Mouse (Mus musculus) hindlimb bud, embryonic 11.5 days (tissue): ENCODE measurements around the gene Btbd11.

ENCODE experiments used
- DNase-seq: peaks from one replicate; pipeline ENCODE4 v3.0.0-alpha.2; 2012; ENCODE audit warnings: low read depth, low spot score; ENCODE audit errors: extremely low spot score

Btbd11 gene

GRCm38 (mm10) chr10:85518111-85518409, 131.4 kb downstream of the Btbd11 start:
- no peak for DNase-seq

GRCm38 (mm10) chr10:85522220-85522760, 135.7 kb downstream of the Btbd11 start:
- DNase-seq = no peak

- no peak for DNase-seq
Measured at GRCm38 (mm10) chr10:85525267-85526015, 138.8 kb downstream of the Btbd11 start.

GRCm38 (mm10) chr10:85526657-85527056, 140.0 kb downstream of the Btbd11 start:
- no peak for DNase-seq

- no peak for DNase-seq
Measured at GRCm38 (mm10) chr10:85527722-85528121, 141.1 kb downstream of the Btbd11 start.

GRCm38 (mm10) chr10:85533192-85533710, 146.6 kb downstream of the Btbd11 start:
- no peak for DNase-seq

GRCm38 (mm10) chr10:85538051-85538753, 151.6 kb downstream of the Btbd11 start:
- DNase-seq = no peak

- DNase-seq = no peak
Measured at GRCm38 (mm10) chr10:85539510-85540120, 153.0 kb downstream of the Btbd11 start.

GRCm38 (mm10) chr10:85540311-85541093, 153.9 kb downstream of the Btbd11 start:
- no peak for DNase-seq

GRCm38 (mm10) chr10:85541481-85541880, 154.9 kb downstream of the Btbd11 start:
- no peak for DNase-seq

GRCm38 (mm10) chr10:85541892-85542630, 155.4 kb downstream of the Btbd11 start:
- no peak for DNase-seq

- DNase-seq = no peak
Measured at GRCm38 (mm10) chr10:85543281-85543680, 156.7 kb downstream of the Btbd11 start.

GRCm38 (mm10) chr10:85544991-85545390, 158.4 kb downstream of the Btbd11 start:
- no peak for DNase-seq

GRCm38 (mm10) chr10:85555193-85555592, 168.6 kb downstream of the Btbd11 start:
- no peak for DNase-seq

- no peak for DNase-seq
Measured at GRCm38 (mm10) chr10:85561418-85561817, 174.8 kb downstream of the Btbd11 start.

GRCm38 (mm10) chr10:85571456-85571855, 184.8 kb downstream of the Btbd11 start:
- no peak for DNase-seq

GRCm38 (mm10) chr10:85572571-85572970, 186.0 kb downstream of the Btbd11 start:
- DNase-seq = no peak

GRCm38 (mm10) chr10:85577891-85578420, 191.3 kb downstream of the Btbd11 start:
- no peak for DNase-seq

GRCm38 (mm10) chr10:85578571-85579465, 192.2 kb downstream of the Btbd11 start:
- peak; percentile 74 for DNase-seq
